Mouse (Mus musculus): ENCODE measurements around the gene Golga2.

DNA sequence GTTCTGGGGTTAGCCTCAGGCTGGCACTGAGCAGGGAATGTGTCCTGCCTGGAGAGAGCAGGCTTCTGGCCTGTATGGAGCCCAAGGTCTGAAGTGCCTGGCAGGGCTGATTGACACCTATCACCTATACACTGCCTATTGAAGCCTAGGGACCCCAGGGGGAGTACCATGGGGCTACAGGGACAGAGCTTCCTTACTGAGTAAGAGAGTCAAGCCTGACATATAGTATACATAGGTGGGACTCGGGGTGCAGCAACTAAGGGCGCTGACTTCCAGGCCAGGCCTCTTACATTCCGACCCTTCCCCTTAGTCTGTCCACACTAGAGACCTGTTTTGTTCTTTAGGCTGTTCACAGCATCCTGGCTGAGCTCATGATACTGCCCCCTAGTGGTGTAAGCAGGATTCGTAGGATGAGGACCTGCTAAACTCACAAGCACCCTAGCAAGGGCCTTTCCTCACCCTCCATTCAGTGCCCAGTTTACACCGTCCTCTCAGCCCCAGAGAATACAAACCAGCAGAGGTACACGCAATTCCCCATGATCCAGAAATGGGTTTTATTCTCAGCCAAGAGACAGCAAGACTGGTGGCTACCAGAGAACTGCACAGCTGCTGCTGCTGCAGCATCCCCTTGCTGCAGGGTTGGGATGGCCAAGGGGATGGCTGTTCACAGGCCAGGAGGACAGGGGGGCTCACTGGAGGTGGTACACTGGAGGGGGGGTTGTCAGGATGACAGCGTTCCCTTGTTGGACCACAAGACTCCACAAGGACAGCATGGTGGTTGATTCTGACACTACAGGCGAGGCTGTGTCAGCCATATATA, 21.0 kb downstream of the Golga2 start:
- TF ChIP-seq CTCF (IDR thresholded peaks at IDR 0.05; ENCODE audit: control insufficient read depth, insufficient read depth, insufficient read length), result peak; percentile 60
- no peak for TF ChIP-seq MYOD1 (IDR thresholded peaks at IDR 0.05; ENCODE audit: control insufficient read depth, insufficient read length, low read depth)

Measured in C2C12 (cell line).